Mouse (Mus musculus) kidney, postnatal 0 days (tissue): Measurements from ENCODE around the gene Cpm. TPM values are rescaled to one million over a fixed set of nuclear protein-coding genes. Genes with fewer than 3 reads are reported as not detected.

ENCODE experiments used
- ATAC-seq: fragments of 200-750 bp; cut with Nextera tagmentation; replicated peaks from 2 replicates; pipeline ENCODE4 v1.8.0; 2017; ENCODE audit warnings: low read depth, moderate number of reproducible peaks, moderate TSS enrichment, moderate library complexity; ENCODE audit not compliant: low FRiP score
- DNase-seq: peaks from one replicate; pipeline ENCODE4 v3.0.0-alpha.2; 2016; ENCODE audit warnings: low spot score
- H3K27ac ChIP-seq: fragments of 300-500 bp; sonication (generic); 2 replicates; pipeline ENCODE4 v1.5.1; 2014; ENCODE audit warnings: mild to moderate bottlenecking
- H3K27me3 ChIP-seq: fragments of 300-500 bp; sonication (generic); 2 replicates; pipeline ENCODE4 v1.6.1; 2014; ENCODE audit warnings: low read length, mixed read lengths; ENCODE audit not compliant: insufficient read depth
- H3K36me3 ChIP-seq: fragments of 300-500 bp; sonication (generic); 2 replicates; pipeline ENCODE4 v1.6.1; 2014; ENCODE audit warnings: low read length, mixed read lengths; ENCODE audit not compliant: insufficient read depth
- H3K4me1 ChIP-seq: fragments of 300-500 bp; sonication (generic); replicated peaks from 2 replicates; pipeline ENCODE4 v1.6.1; 2014; ENCODE audit warnings: antibody characterized with exemption, low read length, mixed read lengths; ENCODE audit not compliant: insufficient read depth
- H3K4me2 ChIP-seq: fragments of 300-500 bp; sonication (generic); 2 replicates; pipeline ENCODE4 v1.6.1; 2014; ENCODE audit warnings: mild to moderate bottlenecking, low read length, moderate library complexity, mixed read lengths
- H3K4me3 ChIP-seq: fragments of 300-500 bp; sonication (generic); replicated peaks from 2 replicates; pipeline ENCODE4 v1.5.1; 2014; ENCODE audit warnings: low read depth, low read length
- H3K9ac ChIP-seq: fragments of 300-500 bp; sonication (generic); 2 replicates; pipeline ENCODE4 v1.6.1; 2014; ENCODE audit warnings: low read depth, low read length
- H3K9me3 ChIP-seq: fragments of 300-500 bp; sonication (generic); replicated peaks from 2 replicates; pipeline ENCODE4 v1.6.1; 2016; ENCODE audit warnings: low read length, inconsistent platforms, mixed read lengths
- CTCF ChIP-seq: IDR thresholded peaks from 2 replicates; pipeline ENCODE4 v1.5.1; 2016; ENCODE audit warnings: antibody characterized with exemption, low read depth, mild to moderate bottlenecking, moderate library complexity
- WGBS: fragments of 180-500 bp; shearing (Covaris S2); extraction: QIAGEN DNeasy Blood & Tissue Kit; methylation state at CpG from one replicate; pipeline ENCODE4 v1.1.7; 2014; 5-methylcytosine and 5-hydroxymethylcytosine counted together
- polyA plus RNA-seq: library from polyadenylated mRNA; unstranded; fragments of >200 nt; fragmentation: Nextera tagmentation; extraction: Ambion mirVana; gene quantifications from 2 replicates; pipeline ENCODE4 v1.2.1, GENCODE M21; 2015

The Cpm gene
- polyA plus RNA-seq, 1 experiment from 2014 or later = 51.7 TPM

DNA sequence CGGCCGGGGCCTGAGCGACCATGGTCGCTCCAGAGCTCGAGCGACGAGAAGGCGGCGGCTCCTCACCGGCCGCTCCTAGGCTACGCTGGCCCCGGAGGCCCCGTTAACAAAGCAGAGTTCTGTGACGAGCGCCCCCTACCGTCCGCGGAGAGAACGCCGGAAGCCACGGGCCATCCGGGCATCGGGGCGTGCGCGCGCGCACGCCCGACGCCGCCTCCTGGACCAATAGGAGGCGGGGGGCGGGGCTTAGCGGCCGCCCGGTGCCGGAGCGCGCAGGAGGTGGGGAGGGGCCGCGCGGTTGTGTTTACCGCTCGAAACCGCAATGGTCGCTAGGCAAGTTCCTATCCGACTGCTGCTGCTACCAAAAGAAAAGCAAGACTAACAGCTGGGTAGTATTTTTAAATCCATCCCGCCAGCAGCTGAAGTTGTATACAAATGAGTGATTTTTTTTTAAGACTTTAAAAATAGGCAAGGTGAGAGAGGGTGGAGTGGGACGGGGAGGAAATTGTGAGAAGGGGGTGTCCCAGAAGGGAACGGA lies 81.4 kb downstream of the Cpm start, which contains the start of gene Mdm2:
Mdm2 (minus strand) TSS at position 155 of the 538 bp plus-strand sequence.
- H3K36me3 ChIP-seq = peaks cover 5% of the 10 kb centered on the region
- peak; percentile 95 for ATAC-seq
- WGBS = under 1% methylated on average over 52 of the region's 52 CpGs

DNA sequence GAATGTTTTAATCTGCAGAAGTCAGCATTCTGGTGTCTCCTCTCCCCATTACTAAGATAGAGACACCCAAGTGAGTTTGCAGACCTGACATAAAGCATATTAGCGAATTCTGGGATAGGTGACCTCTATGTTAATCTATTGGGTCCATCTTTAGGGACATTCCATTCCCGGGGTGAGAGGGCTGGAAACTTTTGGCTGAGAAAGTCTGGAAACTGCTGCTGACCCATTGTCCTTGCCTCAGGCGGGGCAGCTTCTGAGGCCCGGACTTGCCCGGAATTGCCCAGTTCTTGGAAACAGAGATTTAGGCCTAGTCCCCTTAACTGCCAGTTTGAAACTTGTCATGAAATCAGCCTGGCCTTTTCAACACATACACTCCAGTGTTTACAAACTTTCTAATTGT lies 82.1 kb downstream of the Cpm start:
- Histone ChIP-seq H3K4me1 (0 out of 2 replicates have a peak, but pooled peaks cover 4% of the 10 kb centered on the region), H3K9me3 (no peaks in the 10 kb centered on the region), H3K4me2 (peak overlapping the region; percentile 73), H3K27ac (peak overlapping the region; percentile 77), H3K9ac (peak overlapping the region; percentile 99; the same call in 1 of the 2 replicates), H3K27me3 (no peaks in the 10 kb centered on the region), H3K4me3 (peak overlapping the region; percentile 99), H3K36me3 (peaks cover 5% of the 10 kb centered on the region)
- ATAC-seq (no peak), DNase-seq (no peak)
- WGBS = 70% methylated on average over 5 of the region's 5 CpGs
- TF ChIP-seq CTCF = no peak

More for the DNA sequence above, 81.4 kb downstream of the Cpm start, which contains the start of gene Mdm2:
- H3K9ac ChIP-seq = peak within 1 kb of the TSS; percentile 99
- peak; percentile 82 for TF ChIP-seq CTCF
- peak within 1 kb of the TSS; percentile 99 for H3K4me3 ChIP-seq
- H3K9me3 ChIP-seq = no peaks in the 10 kb centered on the region
- H3K27ac ChIP-seq = peak within 1 kb of the TSS; percentile 98
- 0 out of 2 replicates have a peak, but pooled peaks cover 4% of the 10 kb centered on the region for H3K4me1 ChIP-seq
- peak within 1 kb of the TSS; percentile 73 for H3K4me2 ChIP-seq
- DNase-seq = peak; percentile 97
- no peaks in the 10 kb centered on the region for H3K27me3 ChIP-seq

- TF ChIP-seq CTCF = no peak
- Histone ChIP-seq H3K27me3 (no peaks in the 10 kb centered on the region), H3K4me1 (0 out of 2 replicates have a peak, but pooled peaks cover 4% of the 10 kb centered on the region), H3K4me3 (no peak overlapping the region), H3K27ac (peak overlapping the region; percentile 77; the same call in 1 of the 2 replicates), H3K9ac (no peak overlapping the region), H3K9me3 (no peaks in the 10 kb centered on the region), H3K36me3 (no peaks in the 10 kb centered on the region), H3K4me2 (no peak overlapping the region)
- DNase-seq (no peak), ATAC-seq (no peak)
- WGBS = 86% methylated on average over 9 of the region's 9 CpGs
These were observed 83.0 kb downstream of the Cpm start for GRCm38 (mm10) chr10:117712191-117712754.

DNA sequence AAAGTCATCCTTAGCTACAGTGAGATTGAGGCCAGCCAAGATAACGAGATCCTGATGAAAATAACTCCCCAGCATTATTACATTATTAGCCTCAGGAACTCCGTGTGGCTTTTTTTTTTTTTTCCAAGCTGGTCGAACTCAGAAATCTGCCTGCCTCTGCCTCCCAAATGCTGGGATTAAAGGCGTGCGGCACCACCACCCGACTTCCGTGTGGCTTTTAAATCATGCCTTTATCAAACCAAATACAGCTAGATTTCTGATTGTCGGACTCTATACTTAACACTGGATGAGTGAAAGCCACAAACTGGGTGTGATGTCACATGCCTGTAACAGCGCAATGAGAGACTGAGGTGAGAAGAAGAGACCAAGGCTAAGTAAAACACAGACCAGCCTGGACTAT lies 83.6 kb downstream of the Cpm start:
- Histone ChIP-seq H3K9me3 (no peaks in the 10 kb centered on the region), H3K4me3 (no peak overlapping the region), H3K4me2 (no peak overlapping the region), H3K27me3 (no peaks in the 10 kb centered on the region), H3K36me3 (no peaks in the 10 kb centered on the region), H3K27ac (no peak overlapping the region), H3K9ac (no peak overlapping the region), H3K4me1 (0 out of 2 replicates have a peak, but pooled peaks cover 4% of the 10 kb centered on the region)
- DNase-seq (no peak), ATAC-seq (no peak)
- no peak for TF ChIP-seq CTCF
- WGBS = 92% methylated on average over 9 of the region's 9 CpGs

DNA sequence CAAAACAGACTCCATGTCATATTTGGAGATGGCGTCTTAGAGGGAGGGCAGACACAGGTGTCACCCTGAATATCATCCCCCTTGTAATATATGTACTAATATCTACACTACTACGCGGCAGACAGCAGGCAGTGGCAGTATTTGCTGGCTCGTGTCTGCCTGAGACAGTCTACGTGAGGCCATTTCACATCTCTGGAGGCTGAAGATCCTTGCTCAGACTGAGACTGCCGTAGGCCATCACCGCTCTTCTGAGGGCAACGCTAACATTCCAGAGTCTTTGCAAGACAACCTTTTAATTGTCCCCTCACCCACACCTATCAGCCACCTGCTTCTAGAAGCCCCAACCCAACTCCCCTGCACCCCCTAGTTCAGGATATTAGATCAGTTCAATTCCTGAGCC lies 84.2 kb downstream of the Cpm start:
- Histone ChIP-seq H3K27me3 (no peaks in the 10 kb centered on the region), H3K9ac (no peak overlapping the region), H3K36me3 (no peaks in the 10 kb centered on the region), H3K9me3 (no peaks in the 10 kb centered on the region), H3K4me3 (no peak overlapping the region), H3K4me2 (no peak overlapping the region), H3K27ac (no peak overlapping the region), H3K4me1 (0 out of 2 replicates have a peak, but pooled peaks cover 4% of the 10 kb centered on the region)
- ATAC-seq (no peak), DNase-seq (no peak)
- 92% methylated on average over 8 of the region's 8 CpGs for WGBS
- TF ChIP-seq CTCF = no peak

DNA sequence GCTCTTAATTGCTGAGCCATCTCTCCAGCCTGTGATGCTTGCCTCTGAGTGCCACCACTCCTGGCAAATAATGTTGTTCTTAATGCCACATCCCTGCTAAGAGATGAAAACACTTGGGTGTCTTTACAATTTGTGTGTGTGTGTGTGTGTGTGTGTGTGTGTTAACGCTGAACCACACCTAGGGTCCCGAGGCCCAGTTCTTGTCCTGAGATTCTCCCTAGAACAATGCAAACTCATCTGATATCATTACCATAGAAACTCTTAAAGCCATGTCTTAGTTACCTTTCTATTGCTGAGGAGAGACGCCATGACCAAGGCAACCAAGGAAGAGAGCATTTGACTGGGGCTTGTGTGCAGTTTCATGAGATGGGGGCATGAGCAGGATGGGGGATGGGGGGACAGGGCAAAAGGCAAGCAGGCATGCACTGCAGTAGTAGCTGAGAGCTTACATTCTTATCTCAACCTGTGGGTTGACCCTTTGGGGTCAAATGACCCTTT lies 84.8 kb downstream of the Cpm start:
- Histone ChIP-seq H3K4me1 (no peaks in the 10 kb centered on the region), H3K9me3 (no peaks in the 10 kb centered on the region), H3K4me2 (no peak overlapping the region), H3K36me3 (no peaks in the 10 kb centered on the region), H3K9ac (no peak overlapping the region), H3K4me3 (no peak overlapping the region), H3K27me3 (no peaks in the 10 kb centered on the region), H3K27ac (no peak overlapping the region)
- ATAC-seq (no peak), DNase-seq (no peak)
- TF ChIP-seq CTCF = no peak
- 88% methylated on average over 3 of the region's 3 CpGs for WGBS
